Mouse (Mus musculus): ENCODE results near the gene Iqcf6. TPM values are rescaled to one million over a fixed set of nuclear protein-coding genes. Genes with fewer than 3 reads are reported as not detected.
A peak's percentile ranks its signal among the peaks of the same experiment; 100 is the strongest.
"Not testable (repeated sequence)": the region's sequence is repeated elsewhere in the genome, so short reads cannot be mapped to it uniquely, and the experiment has no call there.

Gene Iqcf6
- polyA plus RNA-seq (2015; fragmentation: Nextera tagmentation; extraction: Ambion mirVana) = not detected in 2 replicates

- Histone ChIP-seq H3K36me3 (no peaks in the 10 kb centered on the region), H3K27me3 (no peaks in the 10 kb centered on the region), H3K4me3 (no peak within 1 kb of the TSS), H3K4me1 (replicated peaks) (no peaks in the 10 kb centered on the region), H3K9ac (no peak within 1 kb of the TSS), H3K9me3 (no peaks in the 10 kb centered on the region), H3K4me2 (no peak within 1 kb of the TSS), H3K27ac (replicated peaks) (no peak within 1 kb of the TSS)
- ATAC-seq (ENCODE audit: low read depth) = no peak
- WGBS = 79% methylated on average over 2 of the region's 2 CpGs
These were observed at the start of gene Iqcf6 for GRCm38 (mm10) chr9:106626282-106626681. TSS of gene Iqcf6 (plus strand) at chr9:106626582.

- no peak overlapping the region for H3K4me2 ChIP-seq
- no peaks in the 10 kb centered on the region for H3K36me3 ChIP-seq
- no peaks in the 10 kb centered on the region for H3K27me3 ChIP-seq
- H3K9me3 ChIP-seq = no peaks in the 10 kb centered on the region
- no peak for ATAC-seq (ENCODE audit: low read depth)
- 80% methylated on average over 7 of the region's 7 CpGs for WGBS
- no peak overlapping the region for H3K27ac ChIP-seq (replicated peaks)
- no peaks in the 10 kb centered on the region for H3K4me1 ChIP-seq (replicated peaks)
- no peak overlapping the region for H3K4me3 ChIP-seq
- no peak overlapping the region for H3K9ac ChIP-seq
These were observed 46.4 kb upstream of the Iqcf6 start for GRCm38 (mm10) chr9:106580016-106580415.

GRCm38 (mm10) chr9:106582552-106582951, 43.8 kb upstream of the Iqcf6 start:
- WGBS = 76% methylated on average over 1 of the region's 1 CpGs
- H3K4me3 ChIP-seq = no peak overlapping the region
- no peaks in the 10 kb centered on the region for H3K9me3 ChIP-seq
- H3K9ac ChIP-seq = no peak overlapping the region
- H3K27me3 ChIP-seq = no peaks in the 10 kb centered on the region
- no peak overlapping the region for H3K27ac ChIP-seq (replicated peaks)
- no peak overlapping the region for H3K4me2 ChIP-seq
- H3K4me1 ChIP-seq (replicated peaks) = no peaks in the 10 kb centered on the region
- no peak for ATAC-seq (ENCODE audit: low read depth)
- no peaks in the 10 kb centered on the region for H3K36me3 ChIP-seq

GRCm38 (mm10) chr9:106592158-106592557, 34.2 kb upstream of the Iqcf6 start:
- Histone ChIP-seq H3K4me3 (no peak overlapping the region), H3K27me3 (no peaks in the 10 kb centered on the region), H3K27ac (replicated peaks) (no peak overlapping the region), H3K9ac (no peak overlapping the region), H3K4me1 (replicated peaks) (peaks cover 5% of the 10 kb centered on the region; the same call in 1 of the 2 replicates), H3K4me2 (no peak overlapping the region), H3K9me3 (no peaks in the 10 kb centered on the region), H3K36me3 (no peaks in the 10 kb centered on the region)
- WGBS = 88% methylated on average over 5 of the region's 5 CpGs
- no peak for ATAC-seq (ENCODE audit: low read depth)

- not testable (repeated sequence) for H3K4me3 ChIP-seq; H3K9me3 ChIP-seq; H3K36me3 ChIP-seq; H3K4me2 ChIP-seq; H3K27ac ChIP-seq (replicated peaks); H3K4me1 ChIP-seq (replicated peaks); H3K27me3 ChIP-seq; ATAC-seq (ENCODE audit: low read depth)
- H3K9ac ChIP-seq = 0 out of 2 replicates have a peak overlapping the region, but pooled peaks have one; percentile 13
- WGBS = 12% methylated on average over 4 of the region's 4 CpGs
These were observed 31.0 kb upstream of the Iqcf6 start for GRCm38 (mm10) chr9:106595402-106595801.

GRCm38 (mm10) chr9:106595836-106596235, 30.5 kb upstream of the Iqcf6 start:
- H3K4me1 ChIP-seq (replicated peaks) = peaks cover 5% of the 10 kb centered on the region; the same call in 1 of the 2 replicates
- no peaks in the 10 kb centered on the region for H3K27me3 ChIP-seq
- H3K4me3 ChIP-seq = no peak overlapping the region
- H3K36me3 ChIP-seq = no peaks in the 10 kb centered on the region
- WGBS = 67% methylated on average over 7 of the region's 7 CpGs
- no peak for ATAC-seq (ENCODE audit: low read depth)
- H3K9me3 ChIP-seq = no peaks in the 10 kb centered on the region
- H3K4me2 ChIP-seq = no peak overlapping the region
- 0 out of 2 replicates have a peak overlapping the region, but pooled peaks have one; percentile 13 for H3K9ac ChIP-seq
- H3K27ac ChIP-seq (replicated peaks) = no peak overlapping the region

GRCm38 (mm10) chr9:106598466-106598865, 27.9 kb upstream of the Iqcf6 start:
- no peaks in the 10 kb centered on the region for H3K9me3 ChIP-seq
- H3K9ac ChIP-seq = no peak overlapping the region
- H3K4me2 ChIP-seq = no peak overlapping the region
- H3K27ac ChIP-seq (replicated peaks) = no peak overlapping the region
- no peaks in the 10 kb centered on the region for H3K36me3 ChIP-seq
- H3K4me3 ChIP-seq = no peak overlapping the region
- H3K4me1 ChIP-seq (replicated peaks) = peaks cover 5% of the 10 kb centered on the region; the same call in 1 of the 2 replicates
- no peak for ATAC-seq (ENCODE audit: low read depth)
- WGBS = 50% methylated on average over 7 of the region's 7 CpGs
- H3K27me3 ChIP-seq = no peaks in the 10 kb centered on the region

- no peak overlapping the region for H3K4me3 ChIP-seq
- H3K9me3 ChIP-seq = no peaks in the 10 kb centered on the region
- H3K9ac ChIP-seq = no peak overlapping the region
- H3K4me2 ChIP-seq = no peak overlapping the region
- no peaks in the 10 kb centered on the region for H3K36me3 ChIP-seq
- H3K27ac ChIP-seq (replicated peaks) = no peak overlapping the region
- H3K4me1 ChIP-seq (replicated peaks) = peaks cover 4% of the 10 kb centered on the region; the same call in 1 of the 2 replicates
- no peak for ATAC-seq (ENCODE audit: low read depth)
- WGBS = 27% methylated on average over 8 of the region's 8 CpGs
- H3K27me3 ChIP-seq = no peaks in the 10 kb centered on the region
These were observed 25.8 kb upstream of the Iqcf6 start for GRCm38 (mm10) chr9:106600546-106600945.

- no peak overlapping the region for H3K4me3 ChIP-seq
- H3K27ac ChIP-seq (replicated peaks) = no peak overlapping the region
- H3K9ac ChIP-seq = no peak overlapping the region
- ATAC-seq (ENCODE audit: low read depth) = no peak
- no peak overlapping the region for H3K4me2 ChIP-seq
- H3K9me3 ChIP-seq = no peaks in the 10 kb centered on the region
- 81% methylated on average over 4 of the region's 4 CpGs for WGBS
- no peaks in the 10 kb centered on the region for H3K27me3 ChIP-seq
- no peaks in the 10 kb centered on the region for H3K4me1 ChIP-seq (replicated peaks)
- no peaks in the 10 kb centered on the region for H3K36me3 ChIP-seq
These were observed 15.7 kb upstream of the Iqcf6 start for GRCm38 (mm10) chr9:106610727-106611126.

- Histone ChIP-seq H3K36me3 (no peaks in the 10 kb centered on the region), H3K4me1 (replicated peaks) (no peaks in the 10 kb centered on the region), H3K9me3 (no peaks in the 10 kb centered on the region), H3K27ac (replicated peaks) (no peak overlapping the region), H3K4me2 (no peak overlapping the region), H3K4me3 (no peak overlapping the region), H3K27me3 (no peaks in the 10 kb centered on the region), H3K9ac (no peak overlapping the region)
- no peak for ATAC-seq (ENCODE audit: low read depth)
- 68% methylated on average over 2 of the region's 2 CpGs for WGBS
These were observed 12.4 kb upstream of the Iqcf6 start for GRCm38 (mm10) chr9:106613951-106614350.

GRCm38 (mm10) chr9:106614616-106615015, 11.8 kb upstream of the Iqcf6 start:
- no peak for ATAC-seq (ENCODE audit: low read depth)
- H3K4me1 ChIP-seq (replicated peaks) = no peaks in the 10 kb centered on the region
- 53% methylated on average over 3 of the region's 3 CpGs for WGBS

GRCm38 (mm10) chr9:106616306-106616705, 10.1 kb upstream of the Iqcf6 start:
- Histone ChIP-seq H3K27ac (replicated peaks) (no peak overlapping the region), H3K4me3 (no peak overlapping the region), H3K27me3 (no peaks in the 10 kb centered on the region), H3K9ac (no peak overlapping the region), H3K4me1 (replicated peaks) (no peaks in the 10 kb centered on the region), H3K36me3 (no peaks in the 10 kb centered on the region), H3K4me2 (no peak overlapping the region), H3K9me3 (0 out of 2 replicates have a peak, but pooled peaks cover 6% of the 10 kb centered on the region)
- WGBS = 84% methylated on average over 9 of the region's 9 CpGs
- no peak for ATAC-seq (ENCODE audit: low read depth)

More at GRCm38 (mm10) chr9:106614616-106615015, 11.8 kb upstream of the Iqcf6 start:
- Histone ChIP-seq H3K4me3 (no peak overlapping the region), H3K36me3 (no peaks in the 10 kb centered on the region), H3K9ac (no peak overlapping the region), H3K4me2 (no peak overlapping the region), H3K27ac (replicated peaks) (no peak overlapping the region), H3K9me3 (0 out of 2 replicates have a peak, but pooled peaks cover 6% of the 10 kb centered on the region), H3K27me3 (no peaks in the 10 kb centered on the region)

- Histone ChIP-seq H3K4me2 (no peak overlapping the region), H3K4me1 (replicated peaks) (no peaks in the 10 kb centered on the region), H3K9me3 (0 out of 2 replicates have a peak, but pooled peaks cover 6% of the 10 kb centered on the region), H3K27ac (replicated peaks) (no peak overlapping the region), H3K27me3 (no peaks in the 10 kb centered on the region), H3K4me3 (no peak overlapping the region), H3K9ac (no peak overlapping the region), H3K36me3 (no peaks in the 10 kb centered on the region)
- WGBS = 90% methylated on average over 3 of the region's 3 CpGs
- no peak for ATAC-seq (ENCODE audit: low read depth)
These were observed 8.9 kb upstream of the Iqcf6 start for GRCm38 (mm10) chr9:106617496-106617895.
